Mouse (Mus musculus) 3134 (cell line): Measurements from ENCODE around the gene Chrdl2.

Source experiments
- DNase-seq: peaks from one replicate; pipeline ENCODE4 v3.0.0-alpha.2; 2011; ENCODE audit warnings: low spot score; ENCODE audit not compliant: insufficient read length; ENCODE audit errors: extremely low read depth

Chrdl2 gene

DNA sequence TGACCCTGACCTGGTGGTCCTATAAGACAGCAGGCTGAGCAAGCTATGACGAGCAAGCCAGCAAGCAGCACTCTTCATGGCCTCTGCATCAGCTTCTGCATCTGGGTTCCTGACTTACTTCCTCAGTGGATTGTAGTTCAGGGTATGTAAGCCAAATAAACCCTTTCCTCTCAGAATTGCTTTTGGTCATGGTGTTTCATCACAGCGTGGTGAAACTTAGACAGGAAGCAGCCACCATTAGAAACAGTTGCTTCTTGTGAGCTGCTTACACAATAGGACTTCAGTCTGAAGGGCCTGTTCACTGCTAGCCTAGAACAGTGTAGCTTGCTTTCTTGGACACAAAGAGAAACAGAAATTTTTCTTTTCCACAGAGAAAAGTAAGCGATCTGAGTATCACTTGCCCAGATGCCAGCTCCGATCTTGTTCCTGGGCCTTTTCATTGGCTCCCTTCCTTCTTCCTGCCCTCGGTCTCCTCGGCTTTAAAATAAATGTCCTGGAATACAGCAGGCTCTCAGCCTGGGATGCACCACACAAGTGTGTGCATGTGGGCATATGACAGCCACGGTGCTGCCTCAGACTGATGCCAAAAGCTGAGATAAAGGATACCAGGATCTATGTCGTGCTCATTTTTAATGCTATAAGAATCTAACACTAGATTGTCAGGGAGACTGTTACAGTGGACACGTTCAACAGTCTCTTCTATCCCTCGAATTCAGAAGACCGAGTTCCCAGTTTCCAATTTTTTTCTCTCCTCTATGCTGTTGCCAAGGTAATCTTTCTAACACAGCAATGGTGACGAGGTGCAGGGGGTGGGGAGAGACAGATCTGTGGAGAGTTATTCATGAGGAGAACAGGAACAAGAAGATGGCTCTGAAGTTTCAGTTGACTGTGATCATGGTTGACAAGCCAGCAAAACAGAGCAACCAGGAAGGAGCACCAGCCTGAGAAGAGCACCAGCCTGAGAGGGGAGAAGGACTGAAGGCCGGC lies 23.4 kb upstream of the Chrdl2 start:
- no peak for DNase-seq

DNA sequence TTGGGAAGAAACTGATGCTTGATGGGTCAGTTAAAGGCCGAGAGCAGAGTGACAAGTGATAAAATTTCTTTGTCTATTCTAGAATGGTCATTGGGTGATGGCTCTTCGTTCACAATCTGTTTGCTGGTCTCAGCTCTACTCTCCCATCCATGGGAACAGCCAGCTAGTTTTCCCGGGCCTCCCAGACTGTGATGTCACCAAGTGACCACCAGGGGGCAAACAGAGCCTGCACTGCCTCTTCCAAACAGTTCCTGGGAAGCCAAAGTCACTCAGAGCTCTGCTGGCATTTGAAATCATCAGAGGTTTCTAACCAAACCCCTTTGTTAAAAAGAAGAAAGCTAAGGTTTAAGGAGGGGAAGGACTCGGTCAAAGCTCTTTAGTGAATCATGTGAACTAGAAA lies 17.2 kb upstream of the Chrdl2 start:
- peak; percentile 18 for DNase-seq

DNA sequence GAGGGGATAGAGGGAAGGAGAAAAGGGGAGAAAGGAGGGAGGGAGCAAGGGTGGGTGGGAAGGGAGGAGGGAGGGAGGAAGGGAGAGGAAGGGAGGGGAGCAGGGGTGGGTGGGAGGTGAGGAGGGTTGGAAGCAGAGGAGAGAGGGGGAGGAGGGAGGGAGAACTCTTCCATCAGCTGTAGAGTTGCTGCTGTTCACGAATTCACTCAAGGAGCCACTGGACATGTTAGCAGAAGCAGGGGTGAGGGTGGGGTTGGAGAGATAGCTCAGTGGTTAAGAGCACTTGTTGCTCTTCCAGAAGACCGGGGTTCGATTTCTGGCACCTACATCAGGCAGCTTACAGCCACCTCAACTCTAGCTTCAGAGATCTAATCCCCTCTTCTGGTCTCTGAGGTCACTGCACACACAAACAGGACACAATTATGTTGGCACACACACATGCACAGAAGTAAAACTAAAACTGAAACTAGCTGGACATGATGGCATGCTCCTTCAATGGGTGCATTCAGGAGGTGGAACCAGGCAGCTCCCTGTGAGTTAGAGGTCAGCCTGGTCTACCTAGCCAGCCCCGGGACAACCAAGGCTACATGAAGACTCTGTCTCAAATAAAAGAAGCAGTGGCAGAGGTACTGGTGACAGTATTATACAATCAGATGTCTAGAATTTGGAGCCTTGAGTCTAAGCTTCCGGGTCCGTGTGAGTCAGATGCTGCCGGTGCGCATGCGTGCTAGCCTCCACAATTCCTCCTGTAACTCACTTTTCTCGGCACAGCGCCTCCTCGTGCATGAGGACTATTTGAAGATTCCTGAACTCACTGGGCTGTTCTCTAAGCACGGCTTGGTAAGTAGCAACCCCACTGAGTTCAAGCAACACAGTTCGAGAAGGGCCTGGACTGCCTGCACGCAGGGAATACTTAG lies 15.9 kb upstream of the Chrdl2 start:
- peak; percentile 55 for DNase-seq

DNA sequence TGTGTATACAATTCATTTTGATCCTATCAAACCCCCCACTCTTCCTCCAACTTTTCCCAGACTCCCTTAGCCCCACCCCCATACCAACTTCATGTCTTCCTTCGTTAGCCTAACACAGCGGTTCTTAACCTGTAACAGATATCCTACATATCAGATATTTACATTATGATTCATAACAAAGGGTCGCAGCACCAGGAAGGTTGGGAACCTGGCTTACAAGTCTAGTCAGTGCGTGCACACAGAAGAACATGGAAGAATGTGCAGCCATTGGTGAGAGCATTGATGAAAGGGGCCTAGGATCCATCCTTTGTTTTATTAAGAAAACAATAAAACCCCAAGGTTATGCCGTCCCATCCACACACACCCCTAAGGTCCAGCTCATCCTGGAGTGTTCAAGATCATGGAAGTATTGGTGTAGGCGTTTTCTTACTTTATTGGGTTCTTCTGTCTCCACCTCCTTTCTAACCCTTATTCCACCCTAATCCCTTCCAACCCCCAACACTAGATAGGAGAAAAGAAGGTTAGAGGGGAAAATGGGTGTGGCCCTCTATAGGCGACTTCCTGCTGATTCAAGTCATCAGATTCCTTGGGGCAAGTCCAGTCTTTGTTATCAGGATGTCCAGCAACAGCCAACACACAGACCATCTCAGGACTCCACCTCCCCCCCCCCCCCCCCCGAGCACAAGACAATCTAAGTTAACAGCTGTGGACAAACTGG lies 14.8 kb upstream of the Chrdl2 start:
- no peak for DNase-seq

DNA sequence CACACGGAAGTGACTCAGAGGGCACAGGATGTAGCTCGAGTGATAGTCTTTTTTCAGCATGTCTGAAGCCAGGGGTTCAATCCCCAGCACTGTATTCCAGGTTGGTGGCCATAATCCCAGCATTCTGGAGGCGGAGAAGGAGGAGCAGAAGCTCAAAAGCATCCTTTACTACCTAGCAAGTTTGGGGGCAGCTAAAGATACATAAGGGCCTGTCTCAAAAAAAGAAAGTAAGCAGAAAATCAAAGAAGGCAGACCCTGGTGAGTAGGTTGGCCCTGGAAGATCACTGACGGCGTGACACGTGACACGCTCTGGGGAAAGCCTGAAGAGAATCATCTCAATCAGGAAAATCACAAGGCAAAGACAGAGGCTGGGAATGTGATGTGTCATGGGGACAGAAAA lies 12.8 kb upstream of the Chrdl2 start:
- DNase-seq = no peak

DNA sequence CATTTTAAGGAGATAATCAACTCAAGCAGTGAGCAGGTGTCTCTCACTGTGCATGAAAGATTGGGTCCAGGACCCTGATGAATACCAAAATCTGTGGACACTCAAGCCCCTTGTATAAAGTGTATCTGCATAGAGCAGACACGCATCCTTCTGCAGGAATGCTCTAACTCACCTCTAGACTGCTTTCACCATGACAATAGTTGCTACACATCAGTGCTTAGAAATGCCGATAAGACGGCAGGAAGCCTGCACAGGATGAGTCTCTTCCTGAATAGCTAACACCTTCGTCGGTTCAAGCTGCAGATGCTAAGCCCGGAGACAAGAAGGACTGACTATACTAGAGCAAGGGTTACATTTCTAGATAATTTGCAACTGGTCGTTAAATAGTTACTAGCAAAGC lies 10.8 kb upstream of the Chrdl2 start:
- DNase-seq = no peak

DNA sequence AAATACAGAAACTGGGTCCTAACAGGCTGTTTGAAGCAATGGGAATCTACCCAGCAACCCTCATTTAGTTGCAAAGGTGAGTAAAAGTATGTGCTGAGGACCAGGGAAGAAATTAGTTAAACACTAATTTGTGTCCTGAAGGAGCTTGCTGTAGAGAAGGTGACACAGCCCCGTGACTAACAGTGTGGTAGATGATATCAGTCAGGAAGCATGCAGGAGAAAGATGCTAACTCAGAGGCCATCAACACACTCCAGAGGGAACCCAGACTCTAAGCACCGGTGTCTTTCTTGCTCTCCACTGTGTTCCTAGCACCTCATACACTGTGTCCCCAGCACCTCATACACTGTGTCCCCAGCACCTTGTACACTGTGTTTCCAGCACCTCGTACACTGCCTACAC lies 7.3 kb upstream of the Chrdl2 start:
- no peak for DNase-seq

DNA sequence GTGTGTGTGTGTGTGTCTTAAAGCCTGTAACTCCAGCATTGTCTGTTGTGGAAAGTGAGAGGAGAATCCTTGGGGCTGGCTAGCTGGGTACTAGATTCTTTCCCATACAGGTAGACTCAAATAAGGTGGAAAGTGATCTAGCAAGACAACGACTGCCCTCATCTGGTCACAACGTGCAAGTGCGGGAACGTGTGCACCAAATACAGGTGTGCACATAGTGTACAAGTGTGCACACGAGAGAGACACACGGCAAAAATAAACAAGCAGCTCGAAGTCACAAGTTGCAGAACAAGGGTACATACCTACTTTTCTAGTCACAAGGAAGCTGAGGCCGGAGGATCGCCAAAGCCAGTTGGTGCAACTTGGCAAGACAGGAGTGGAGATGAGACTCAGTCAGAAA lies 2.2 kb upstream of the Chrdl2 start:
- DNase-seq = no peak

DNA sequence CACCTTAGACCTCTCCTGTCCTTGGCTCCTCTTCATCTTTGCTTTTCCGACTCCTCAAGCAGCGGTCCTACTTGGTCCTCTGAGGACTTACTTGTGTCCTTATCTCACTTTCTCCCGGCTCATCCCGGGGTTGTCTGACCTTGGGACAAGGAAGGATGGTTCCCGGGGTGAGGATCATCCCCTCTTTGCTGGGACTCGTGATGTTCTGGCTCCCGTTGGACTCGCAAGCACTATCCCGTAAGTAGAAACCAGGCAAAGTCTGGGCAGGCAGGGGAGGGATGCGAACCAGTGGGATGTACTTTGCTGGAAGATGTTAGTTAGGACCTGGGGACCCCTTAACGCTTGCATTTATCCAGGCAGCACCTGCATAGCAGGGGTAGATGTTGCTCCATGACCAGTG lies 439 bp downstream of the Chrdl2 start:
- no peak for DNase-seq

DNA sequence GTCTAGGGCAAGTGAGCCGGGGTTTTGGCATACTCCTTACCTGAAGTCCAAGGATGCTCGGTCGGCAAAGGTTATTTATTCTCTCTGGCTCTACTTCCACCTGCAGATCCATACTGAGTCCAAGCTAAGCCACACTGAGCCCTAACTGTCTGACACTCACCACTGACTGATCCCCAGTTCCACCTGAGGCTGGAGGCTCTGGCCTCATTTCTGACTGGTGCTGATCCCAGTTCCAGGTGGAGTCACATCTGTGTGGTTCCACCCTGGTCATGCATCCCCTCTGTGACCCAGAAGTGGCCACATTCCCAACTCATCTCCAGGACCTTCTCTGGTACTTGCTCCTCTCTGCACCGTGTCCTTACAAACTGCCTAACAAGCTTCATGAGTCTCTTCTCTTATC lies 2.8 kb downstream of the Chrdl2 start:
- DNase-seq = no peak

DNA sequence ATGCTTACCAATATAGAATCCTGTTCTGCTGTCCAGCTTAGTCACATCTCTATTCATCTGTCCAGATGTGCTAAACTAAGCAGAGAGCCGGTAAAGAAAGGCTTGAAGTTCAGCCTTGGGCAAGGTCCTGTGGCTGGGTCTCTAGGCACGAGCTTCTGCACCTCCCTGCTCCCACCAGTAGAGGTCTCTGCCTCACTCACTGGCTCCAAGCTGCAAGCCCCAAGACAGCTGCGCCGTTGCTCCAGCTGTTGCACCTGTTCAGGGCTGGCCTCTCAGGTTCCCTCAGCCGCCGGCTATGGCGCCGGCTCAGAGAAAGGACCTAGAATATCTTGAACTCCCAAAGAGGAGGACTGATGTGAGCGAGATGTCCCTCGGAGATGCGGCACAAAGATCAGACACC lies 3.7 kb downstream of the Chrdl2 start:
- peak; percentile 36 for DNase-seq

DNA sequence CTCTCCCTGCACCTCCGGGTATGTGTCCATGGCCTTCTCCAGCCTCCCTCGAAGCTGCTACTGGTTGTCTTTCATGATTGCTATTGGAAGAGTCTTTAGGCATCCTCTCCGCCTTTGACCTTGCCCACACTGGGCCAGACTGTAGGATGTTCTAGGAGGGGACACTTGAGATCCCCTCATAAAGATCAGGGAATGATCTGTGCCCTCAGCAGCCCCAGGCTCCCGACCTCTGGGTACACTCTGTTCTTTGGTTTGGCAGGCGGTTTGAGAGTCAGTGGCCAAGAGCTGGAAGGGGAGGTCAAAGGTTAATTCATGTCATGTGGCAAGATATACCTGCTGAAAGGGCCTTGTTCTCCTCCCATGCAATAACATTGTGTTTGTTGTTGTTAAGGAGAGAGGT lies 4.7 kb downstream of the Chrdl2 start:
- no peak for DNase-seq

DNA sequence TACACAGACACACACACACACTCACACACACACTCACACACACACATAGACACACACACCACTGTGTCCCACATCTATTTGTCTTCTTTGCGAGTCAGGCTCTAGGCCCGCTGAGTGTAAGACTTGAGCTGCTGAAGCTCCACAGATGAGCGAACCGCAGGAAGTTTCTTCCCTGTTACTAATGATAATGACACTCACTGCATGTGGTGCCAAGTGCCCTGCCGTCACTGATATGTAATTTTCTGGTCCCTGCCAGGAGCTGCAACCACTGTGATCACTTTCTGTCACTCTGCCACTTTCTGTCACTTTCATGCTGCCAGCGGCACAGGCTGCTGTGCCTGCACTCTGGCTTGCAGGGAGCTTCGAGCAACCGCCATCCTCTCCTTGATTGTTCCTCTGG lies 6.1 kb downstream of the Chrdl2 start:
- DNase-seq = peak; percentile 23

DNA sequence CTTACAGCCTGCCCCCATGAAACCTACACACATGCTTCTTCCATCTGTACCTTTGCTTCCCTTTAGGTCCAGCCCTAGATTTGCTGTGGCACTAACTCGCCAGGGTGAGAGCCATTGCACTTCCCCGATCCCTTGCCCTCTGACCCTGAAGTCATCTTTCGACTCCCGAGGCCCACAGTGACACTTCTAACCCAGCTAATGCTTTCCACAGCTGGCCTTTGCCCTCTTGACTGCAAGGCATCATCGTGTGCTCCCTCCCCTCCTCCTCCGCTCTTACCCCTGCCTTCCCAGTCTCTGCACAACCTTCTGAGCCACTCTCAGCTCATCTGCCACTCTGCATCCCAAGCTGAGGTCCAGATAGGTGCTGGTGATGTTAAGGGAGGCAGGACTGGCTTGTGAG lies 6.5 kb downstream of the Chrdl2 start:
- no peak for DNase-seq

DNA sequence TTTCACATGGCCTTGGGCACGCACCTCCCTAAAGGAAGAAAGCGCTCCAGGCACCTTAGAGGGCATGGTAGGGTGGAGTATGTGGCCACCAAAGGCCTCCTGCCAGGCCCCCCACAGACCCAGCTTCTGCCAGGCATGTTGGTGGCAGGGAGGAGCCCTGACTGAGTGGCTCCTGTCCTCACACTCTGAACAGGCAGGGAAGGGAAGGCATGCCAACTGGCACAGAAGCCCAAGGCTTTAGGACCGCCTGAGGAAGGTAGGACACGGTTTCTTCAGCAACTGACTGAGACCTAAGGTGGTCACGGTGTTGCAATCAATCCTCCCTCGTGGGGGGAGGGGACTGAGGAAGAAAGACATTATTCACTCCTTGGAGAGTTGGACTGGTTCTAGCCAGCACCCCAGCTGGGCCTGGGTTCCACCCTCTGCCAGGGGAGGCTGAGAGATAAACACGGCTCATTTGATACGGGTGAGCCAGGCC lies 8.2 kb downstream of the Chrdl2 start:
- peak; percentile 55 for DNase-seq

DNA sequence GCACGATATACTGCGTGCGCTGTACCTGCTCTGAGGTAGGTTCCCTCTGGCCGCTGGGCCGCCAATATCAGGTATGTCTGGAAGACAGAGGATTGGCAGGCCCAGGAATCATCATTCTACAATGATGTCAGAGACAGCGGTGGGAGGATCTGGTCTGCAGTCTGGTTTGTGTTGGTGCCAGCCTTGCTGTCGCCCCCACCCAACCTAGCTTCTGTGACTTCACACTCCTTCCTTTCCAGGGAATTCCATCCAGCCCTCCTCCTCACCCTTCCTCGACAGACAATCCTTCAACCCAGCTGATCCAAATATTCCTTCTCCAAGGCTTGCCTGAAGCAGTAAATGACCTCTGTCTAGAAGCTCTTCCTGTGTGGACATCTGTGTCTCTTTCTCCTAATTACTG lies 11.1 kb downstream of the Chrdl2 start:
- no peak for DNase-seq

DNA sequence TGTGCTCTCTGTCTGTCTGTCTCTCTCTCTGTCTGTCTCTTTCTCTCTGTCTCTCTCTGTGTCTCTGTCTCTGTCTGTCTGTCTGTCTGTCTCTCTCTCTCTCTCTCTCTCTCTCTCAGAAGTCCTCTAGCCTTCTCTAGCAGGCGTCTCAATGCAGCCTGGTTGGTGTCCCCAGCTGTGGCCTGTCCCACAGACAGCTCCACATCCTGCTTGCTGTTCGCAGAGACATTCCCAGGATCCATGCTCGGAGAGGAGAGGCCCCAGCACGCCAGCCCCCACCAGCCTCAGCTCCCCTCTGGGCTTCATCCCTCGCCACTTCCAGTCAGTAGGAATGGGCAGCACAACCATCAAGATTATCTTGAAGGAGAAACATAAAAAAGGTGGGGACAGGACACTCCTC lies 21.4 kb downstream of the Chrdl2 start:
- DNase-seq = no peak

DNA sequence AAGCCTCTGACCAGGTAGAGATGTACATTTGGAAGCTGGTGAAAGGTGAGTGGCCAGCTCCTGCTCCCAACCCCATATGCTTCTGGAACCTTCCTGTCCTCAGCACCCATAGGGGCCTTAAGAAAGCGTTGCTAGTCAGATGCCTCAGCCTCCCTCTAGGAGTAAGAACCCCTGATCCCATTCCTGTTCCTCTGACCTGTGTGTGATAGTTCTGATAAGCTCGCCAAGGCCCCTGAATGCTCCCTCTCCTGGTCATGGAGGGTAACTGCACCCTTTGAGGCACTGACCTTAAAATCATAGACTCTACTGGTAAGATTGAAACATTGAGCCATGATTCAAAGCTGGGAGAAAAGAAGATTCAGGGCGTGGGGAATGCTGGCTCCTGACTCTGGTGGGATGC lies 23.3 kb downstream of the Chrdl2 start:
- DNase-seq = no peak

DNA sequence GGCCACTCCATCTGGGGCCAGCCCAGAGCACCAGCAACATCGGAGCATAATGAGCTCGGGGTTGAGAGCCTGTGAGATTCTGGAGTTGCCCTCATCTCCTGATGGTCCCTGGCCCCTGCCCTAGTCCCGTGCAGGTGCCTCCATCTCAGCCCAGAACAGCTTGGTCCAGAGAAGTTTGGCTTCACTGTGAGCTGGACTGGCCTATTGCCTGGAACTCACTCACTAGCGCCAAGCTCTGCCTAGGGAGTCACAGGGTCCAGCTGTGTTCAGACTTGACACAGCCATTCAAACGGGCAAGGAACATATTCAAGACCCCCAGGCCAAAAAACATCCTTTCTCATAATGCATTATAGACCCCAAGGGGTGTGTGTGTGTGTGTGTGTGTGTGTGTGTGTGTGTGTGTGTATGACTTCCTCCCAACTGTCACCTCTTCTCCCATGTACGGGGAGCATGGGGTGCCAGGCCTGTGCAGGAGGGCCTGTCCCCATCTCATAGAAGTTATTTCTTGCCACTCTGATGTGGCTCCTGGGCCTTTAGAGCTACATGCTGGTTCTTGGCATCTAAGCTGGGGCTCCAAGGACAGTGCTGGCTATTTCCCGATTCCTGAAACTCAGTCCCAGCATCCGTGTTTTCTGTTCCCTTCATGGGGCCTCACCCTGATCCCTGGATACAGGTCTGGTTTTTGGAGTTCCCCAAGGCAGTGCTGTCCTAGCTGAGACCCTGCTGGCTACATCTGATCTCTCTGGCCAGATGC lies 25.2 kb downstream of the Chrdl2 start:
- DNase-seq = no peak

DNA sequence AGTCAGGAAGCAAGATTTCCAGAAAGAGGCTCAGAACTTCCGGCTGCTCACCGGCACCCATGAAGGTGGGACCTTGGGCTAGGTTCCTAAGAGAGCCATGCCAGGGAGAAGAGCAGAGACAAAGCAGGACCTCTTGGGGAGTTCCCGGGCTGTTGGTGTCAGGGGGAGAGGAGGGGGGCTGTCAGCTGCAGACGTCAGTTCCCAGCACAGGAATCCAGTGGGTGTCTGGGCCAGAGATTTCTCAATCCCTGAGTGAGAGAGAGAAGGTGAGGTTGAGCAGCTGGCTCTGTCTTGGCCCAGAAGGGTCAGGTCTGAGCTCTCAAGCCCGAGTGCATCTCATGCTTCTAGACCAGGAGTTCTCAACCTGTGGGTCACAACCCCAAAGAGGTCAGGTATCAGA lies 27.7 kb downstream of the Chrdl2 start:
- no peak for DNase-seq
